Mouse (Mus musculus) lung, postnatal 0 days (tissue): ENCODE data around the gene Mthfd1l. TPM values are rescaled to one million over a fixed set of nuclear protein-coding genes. Genes with fewer than 3 reads are reported as not detected.

Experiments used
- ATAC-seq: fragments of 200-750 bp; cut with Nextera tagmentation; 2 replicates; pipeline ENCODE4 v1.8.0; 2017; ENCODE audit warnings: moderate library complexity
- DNase-seq: peaks from one replicate; pipeline ENCODE4 v3.0.0-alpha.2; 2016; ENCODE audit warnings: low spot score
- H3K27ac ChIP-seq: fragments of 300-500 bp; sonication (generic); 2 replicates; pipeline ENCODE4 v1.5.1; 2014; ENCODE audit warnings: antibody characterized with exemption, mild to moderate bottlenecking, low read length, mixed read lengths
- H3K27me3 ChIP-seq: fragments of 300-500 bp; sonication (generic); replicated peaks from 2 replicates; pipeline ENCODE4 v1.6.1; 2014; ENCODE audit warnings: low read length, mixed read lengths; ENCODE audit not compliant: insufficient read depth
- H3K36me3 ChIP-seq: fragments of 300-500 bp; sonication (generic); 2 replicates; pipeline ENCODE4 v1.6.1; 2014; ENCODE audit warnings: low read length, mixed read lengths; ENCODE audit not compliant: insufficient read depth
- H3K4me1 ChIP-seq: fragments of 300-500 bp; sonication (generic); 2 replicates; pipeline ENCODE4 v1.6.1; 2014; ENCODE audit warnings: antibody characterized with exemption, low read depth, low read length, mixed read lengths; ENCODE audit not compliant: insufficient read depth
- H3K4me2 ChIP-seq: fragments of 300-500 bp; sonication (generic); replicated peaks from 2 replicates; pipeline ENCODE4 v1.6.1; 2014; ENCODE audit warnings: low read depth, mild to moderate bottlenecking, low read length, moderate library complexity, mixed read lengths
- H3K4me3 ChIP-seq: fragments of 300-500 bp; sonication (generic); 2 replicates; pipeline ENCODE4 v1.5.1; 2014; ENCODE audit warnings: low read depth, low read length
- H3K9ac ChIP-seq: fragments of 300-500 bp; sonication (generic); replicated peaks from 2 replicates; pipeline ENCODE4 v1.6.1; 2014; ENCODE audit warnings: low read depth, mild to moderate bottlenecking
- H3K9me3 ChIP-seq: fragments of 300-500 bp; sonication (generic); 2 replicates; pipeline ENCODE4 v1.6.1; 2016; ENCODE audit warnings: low read length, mixed read lengths
- CTCF ChIP-seq: IDR thresholded peaks from 2 replicates; pipeline ENCODE4 v1.5.1; 2016; ENCODE audit warnings: antibody characterized with exemption, mild to moderate bottlenecking
- EP300 ChIP-seq: IDR thresholded peaks from 2 replicates; pipeline ENCODE4 v1.6.1; 2016; ENCODE audit warnings: antibody characterized with exemption, mild to moderate bottlenecking, control low read depth
- WGBS: fragments of 180-500 bp; shearing (Covaris S2); extraction: QIAGEN DNeasy Blood & Tissue Kit; methylation state at CpG from one replicate; pipeline ENCODE4 v1.1.7; 2014; 5-methylcytosine and 5-hydroxymethylcytosine counted together
- polyA plus RNA-seq: library from polyadenylated mRNA; unstranded; fragments of >200 nt; fragmentation: Nextera tagmentation; extraction: Ambion mirVana; gene quantifications from 2 replicates; pipeline ENCODE4 v1.2.1, GENCODE M21; 2015

Mthfd1l gene
- polyA plus RNA-seq, 1 experiment from 2014 or later, result 3.7 TPM

DNA sequence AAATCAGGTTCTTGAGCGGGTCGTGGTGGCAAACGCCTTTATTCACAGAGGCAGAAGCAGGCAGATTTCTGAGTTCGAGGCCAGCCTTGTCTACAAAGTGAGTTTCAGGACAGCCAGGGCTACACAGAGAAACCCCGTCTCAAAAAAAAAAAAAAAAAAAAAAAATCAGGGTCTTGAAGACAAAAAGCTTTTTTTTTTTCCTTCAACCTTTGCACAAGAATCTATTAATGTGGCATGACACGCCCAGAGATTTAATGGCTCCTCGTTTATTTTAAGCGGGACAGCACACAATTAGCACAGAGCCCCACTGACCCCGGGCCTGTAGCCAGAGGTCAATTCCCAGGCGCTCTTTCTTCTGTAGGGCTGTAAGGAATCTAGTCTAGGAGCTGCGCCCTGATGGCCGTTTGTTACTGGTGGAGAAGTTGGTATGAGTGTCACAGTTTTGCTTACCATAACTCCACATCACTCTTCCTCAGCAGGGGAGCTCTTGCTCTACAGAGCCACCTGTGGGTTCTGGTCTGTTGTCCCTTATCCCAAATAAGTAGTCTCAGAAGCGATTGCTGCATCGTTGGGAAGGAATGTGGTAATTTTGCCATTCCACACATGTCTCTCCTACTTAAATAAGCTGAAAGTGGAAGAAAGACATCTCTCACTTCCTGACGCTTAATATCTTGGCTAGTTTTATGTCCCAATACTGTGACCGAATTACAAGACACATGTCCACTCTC lies 172.3 kb downstream of the Mthfd1l start:
- peak; percentile 84 for ATAC-seq
- H3K27ac ChIP-seq, result no peak overlapping the region

DNA sequence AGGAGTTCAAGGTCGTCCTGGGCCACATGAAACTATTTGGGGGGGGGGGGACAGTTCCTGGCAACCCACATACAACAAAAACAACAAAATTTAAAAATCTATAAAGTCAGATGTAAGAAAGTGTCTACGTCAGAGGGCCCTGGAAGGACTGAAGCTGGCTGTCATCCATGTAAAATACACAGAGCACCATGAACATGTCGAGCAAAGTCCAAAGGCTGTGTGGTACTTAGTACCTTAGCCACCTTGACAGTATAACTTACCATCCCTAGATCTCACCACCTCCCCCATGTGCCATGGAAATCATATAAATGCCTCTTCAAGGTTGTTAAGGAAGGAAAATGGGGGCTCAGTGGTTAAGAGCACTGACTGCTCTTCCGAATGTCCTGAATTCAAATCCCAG lies 174.0 kb downstream of the Mthfd1l start:
- no peaks in the 10 kb centered on the region for H3K36me3 ChIP-seq
- no peak overlapping the region for H3K4me2 ChIP-seq
- DNase-seq, result no peak
- no peaks in the 10 kb centered on the region for H3K9me3 ChIP-seq
- no peak for ATAC-seq
- H3K27ac ChIP-seq, result no peak overlapping the region
- no peak overlapping the region for H3K9ac ChIP-seq
- 84% methylated on average over 4 of the region's 4 CpGs for WGBS
- H3K4me1 ChIP-seq, result 0 out of 2 replicates have a peak, but pooled peaks cover 3% of the 10 kb centered on the region
- no peaks in the 10 kb centered on the region for H3K27me3 ChIP-seq
- TF ChIP-seq CTCF (no peak), EP300 (no peak)
- H3K4me3 ChIP-seq, result no peak overlapping the region

More for the DNA sequence above, 172.3 kb downstream of the Mthfd1l start:
- Histone ChIP-seq H3K9ac (no peak overlapping the region), H3K27me3 (no peaks in the 10 kb centered on the region), H3K4me3 (no peak overlapping the region), H3K9me3 (no peaks in the 10 kb centered on the region), H3K4me2 (no peak overlapping the region), H3K36me3 (no peaks in the 10 kb centered on the region), H3K4me1 (0 out of 2 replicates have a peak, but pooled peaks cover 3% of the 10 kb centered on the region)
- TF ChIP-seq EP300, result 0 out of 2 replicates have a peak, but pooled peaks have one; percentile 9
- peak; percentile 44 for TF ChIP-seq CTCF
- DNase-seq, result peak; percentile 86
- 56% methylated on average over 16 of the region's 16 CpGs for WGBS

DNA sequence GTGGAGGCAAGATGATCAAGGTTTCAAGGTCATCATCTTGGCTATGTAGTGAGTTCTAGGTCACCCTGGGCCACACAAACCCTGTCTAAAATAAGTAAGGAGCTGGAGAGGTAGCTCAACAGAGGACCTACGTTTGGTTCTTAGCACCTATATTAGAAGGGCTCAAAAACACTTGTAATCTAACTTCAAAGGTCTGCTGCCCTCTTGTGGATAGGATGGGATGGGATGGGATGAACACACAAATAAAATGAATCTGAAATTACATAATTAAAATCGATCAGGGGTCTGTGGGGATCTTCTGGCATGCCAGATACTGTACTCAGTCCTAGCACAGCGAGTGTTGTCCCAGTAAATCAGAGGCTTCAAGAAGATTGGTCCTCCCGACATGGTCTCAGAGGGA lies 178.2 kb downstream of the Mthfd1l start:
- H3K9me3 ChIP-seq, result no peaks in the 10 kb centered on the region
- TF ChIP-seq EP300, result no peak
- TF ChIP-seq CTCF, result peak; percentile 50
- no peaks in the 10 kb centered on the region for H3K36me3 ChIP-seq
- H3K4me3 ChIP-seq, result no peak overlapping the region
- H3K9ac ChIP-seq, result no peak overlapping the region
- DNase-seq (no peak), ATAC-seq (no peak)
- WGBS, result 90% methylated on average over 4 of the region's 4 CpGs
- H3K27me3 ChIP-seq, result no peaks in the 10 kb centered on the region
- H3K4me1 ChIP-seq, result no peaks in the 10 kb centered on the region
- H3K4me2 ChIP-seq, result no peak overlapping the region
- no peak overlapping the region for H3K27ac ChIP-seq

DNA sequence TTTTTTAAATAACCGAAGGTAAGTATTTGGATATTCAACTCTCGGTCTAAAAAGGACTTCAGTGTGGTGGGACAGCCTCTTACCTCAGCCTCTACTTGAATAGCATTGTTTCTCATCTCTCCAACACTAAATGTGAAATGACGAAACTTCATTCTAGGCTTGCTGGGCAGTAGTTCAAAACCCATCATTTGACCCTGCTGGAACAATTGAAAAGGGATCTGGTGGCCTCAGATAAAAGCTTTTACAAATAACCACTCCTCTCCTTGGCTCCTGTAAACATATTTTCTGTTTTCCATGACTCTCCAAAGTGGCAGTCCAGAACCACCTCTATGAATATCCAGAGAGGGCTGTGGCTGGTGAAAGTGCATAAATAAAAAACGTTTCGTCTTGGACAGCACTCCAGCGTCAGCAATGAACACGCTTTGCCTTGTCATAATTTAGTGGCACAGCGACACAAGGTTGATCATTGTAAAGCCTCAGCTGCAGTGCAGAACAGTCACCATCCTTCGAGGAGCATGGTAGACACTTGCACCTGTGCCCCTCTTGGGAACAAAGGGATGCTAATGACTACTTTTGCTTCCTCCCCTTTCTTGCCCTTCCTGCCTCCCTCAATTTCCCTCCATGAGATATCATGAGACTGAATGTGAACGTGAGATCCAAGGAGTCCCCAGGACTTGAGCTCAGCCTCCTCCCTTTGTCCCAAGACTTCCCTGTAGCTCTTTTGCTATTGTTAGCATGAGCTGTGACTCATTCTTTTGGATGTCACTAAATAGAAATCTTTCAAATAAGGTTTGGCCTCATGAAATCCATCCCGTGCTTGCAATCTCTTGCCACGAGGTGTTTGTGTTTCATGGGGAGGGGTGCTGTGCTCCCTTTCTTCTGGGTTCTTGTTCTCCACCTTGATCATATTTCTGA lies 179.2 kb downstream of the Mthfd1l start:
- H3K4me1 ChIP-seq, result no peaks in the 10 kb centered on the region
- DNase-seq, result peak; percentile 44
- TF ChIP-seq EP300, result peak; percentile 58
- no peak for TF ChIP-seq CTCF
- H3K4me3 ChIP-seq, result no peak overlapping the region
- H3K27ac ChIP-seq, result peak overlapping the region; percentile 17; the same call in 1 of the 2 replicates
- no peaks in the 10 kb centered on the region for H3K27me3 ChIP-seq
- H3K9me3 ChIP-seq, result no peaks in the 10 kb centered on the region
- no peaks in the 10 kb centered on the region for H3K36me3 ChIP-seq
- H3K4me2 ChIP-seq, result no peak overlapping the region
- ATAC-seq, result peak; percentile 65
- 59% methylated on average over 12 of the region's 12 CpGs for WGBS
- no peak overlapping the region for H3K9ac ChIP-seq

DNA sequence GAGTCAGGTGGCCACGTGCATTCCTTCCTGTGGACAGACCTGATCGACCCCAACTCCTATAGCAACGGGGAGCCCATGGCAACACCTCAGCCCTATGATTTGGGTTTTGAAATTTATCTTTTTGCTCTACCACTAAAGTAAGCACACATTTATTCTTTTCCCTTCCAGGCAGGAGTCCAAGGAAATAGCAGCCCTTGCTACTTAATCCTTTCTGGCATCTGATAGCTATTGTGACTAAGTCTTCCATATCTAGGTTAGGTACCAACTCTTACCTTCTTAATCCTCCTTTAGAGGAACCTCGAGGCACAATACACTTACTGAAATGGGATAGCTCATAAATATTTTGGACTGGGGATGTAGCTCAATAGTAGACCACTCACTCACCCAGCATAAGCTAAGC lies 180.1 kb downstream of the Mthfd1l start:
- H3K4me3 ChIP-seq, result no peak overlapping the region
- WGBS, result 77% methylated on average over 4 of the region's 4 CpGs
- no peaks in the 10 kb centered on the region for H3K4me1 ChIP-seq
- TF ChIP-seq EP300, result no peak
- no peak for TF ChIP-seq CTCF
- H3K27me3 ChIP-seq, result no peaks in the 10 kb centered on the region
- ATAC-seq, result no peak
- no peak overlapping the region for H3K9ac ChIP-seq
- no peak overlapping the region; the same call in 1 of the 2 replicates for H3K27ac ChIP-seq
- H3K4me2 ChIP-seq, result no peak overlapping the region
- no peak for DNase-seq
- no peaks in the 10 kb centered on the region for H3K9me3 ChIP-seq
- no peaks in the 10 kb centered on the region for H3K36me3 ChIP-seq

DNA sequence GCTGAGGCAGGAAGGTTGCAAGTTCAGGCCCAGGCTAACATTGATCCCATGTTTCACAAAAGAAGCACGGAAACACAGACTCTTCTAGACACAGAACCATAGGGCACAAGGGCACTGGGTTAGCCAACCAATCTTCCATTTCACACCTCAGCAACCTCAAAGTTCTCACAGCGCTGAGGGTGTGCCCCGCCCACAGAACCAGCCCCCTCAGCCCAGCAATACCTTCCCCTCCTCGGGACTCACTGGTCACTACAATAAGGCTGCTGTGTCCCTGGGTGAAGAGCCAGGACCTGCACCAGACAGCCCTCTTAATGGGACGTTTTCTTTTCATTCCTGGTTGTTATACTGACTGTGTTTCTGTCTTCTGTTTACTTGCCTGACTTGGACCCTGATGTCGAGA lies 181.1 kb downstream of the Mthfd1l start:
- TF ChIP-seq CTCF (no peak), EP300 (no peak)
- no peak overlapping the region for H3K9ac ChIP-seq
- no peaks in the 10 kb centered on the region for H3K36me3 ChIP-seq
- DNase-seq, result no peak
- no peaks in the 10 kb centered on the region for H3K4me1 ChIP-seq
- no peak overlapping the region for H3K4me3 ChIP-seq
- H3K27me3 ChIP-seq, result no peaks in the 10 kb centered on the region
- no peaks in the 10 kb centered on the region for H3K9me3 ChIP-seq
- WGBS, result 56% methylated on average over 6 of the region's 6 CpGs
- ATAC-seq, result no peak
- no peak overlapping the region for H3K27ac ChIP-seq
- no peak overlapping the region for H3K4me2 ChIP-seq
